ENCODE assay signal across 12 mouse cellular contexts in the genomic region with DNA sequence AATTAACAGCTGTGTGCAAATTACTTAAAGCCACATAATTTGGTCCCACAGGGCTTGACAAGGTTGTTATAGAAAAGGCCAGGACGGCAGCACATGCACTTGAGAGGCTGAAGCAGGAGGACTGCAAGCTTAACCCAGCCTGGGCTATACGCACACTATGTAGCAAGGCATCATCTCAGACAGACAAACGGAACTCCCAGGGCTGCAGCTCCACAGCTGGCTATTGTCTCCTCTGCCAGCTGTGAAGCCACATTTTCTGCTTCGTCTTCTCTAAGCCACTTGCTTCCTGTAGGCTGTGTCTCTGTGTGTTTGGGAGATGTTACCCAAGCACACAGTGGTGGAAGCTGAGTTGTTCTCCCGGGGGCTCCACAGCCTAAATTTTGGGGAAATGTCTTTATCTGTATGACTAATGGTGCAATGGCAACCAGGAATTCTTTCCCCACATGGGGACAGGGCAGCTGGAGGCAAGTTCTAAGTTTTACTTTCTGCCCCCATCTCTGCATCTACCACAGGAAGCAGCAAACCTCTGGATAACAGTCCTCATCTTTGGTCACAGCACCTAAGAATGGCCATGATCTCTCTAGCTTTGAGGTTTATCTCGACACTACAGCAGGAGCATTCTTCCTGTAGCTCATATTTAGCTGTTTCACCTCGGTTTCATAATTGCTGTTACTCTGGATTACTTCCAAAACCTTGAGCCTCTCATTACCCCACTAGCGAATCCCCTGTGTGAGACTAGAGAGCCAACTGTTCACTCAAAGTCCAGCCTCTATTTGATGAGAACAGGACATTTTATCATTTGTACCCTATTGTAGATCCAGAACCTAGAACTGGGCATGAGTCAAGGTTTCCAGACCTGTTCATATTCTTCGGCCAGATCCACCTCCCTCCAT. TPM values are rescaled to one million over a fixed set of nuclear protein-coding genes. Genes with fewer than 3 reads are reported as not detected.
A peak's percentile ranks its signal among the peaks of the same experiment; 100 is the strongest.
DNase-seq lines count a peak whose midpoint lies in the region; ATAC-seq and TF ChIP-seq lines count a peak whose summit lies in the region.
"Had no signal": no experiment of that assay in that cellular context is flagged by ENCODE, and none has a peak within 500 bp of the region (broad histone marks: within the 10 kb centered on the region; RNA-seq: fewer than 3 reads in every experiment).

No protein-coding gene starts in this region.

- ATAC-seq in liver, embryonic 13.5 days (ENCODE audit: low read depth) = peak; percentile 79
- ATAC-seq in neural tube, embryonic 15.5 days (ENCODE audit: low FRiP score) = no peak
- no peak for ATAC-seq in intestine, postnatal 0 days
- ATAC-seq: CD4-positive, CD25-positive, alpha-beta regulatory T cell, adult 4 months; intestine, embryonic 16.5 days had no signal

- peaks cover 17% of the 10 kb centered on the region for H3K27me3 ChIP-seq in liver, embryonic 13.5 days
- no peaks in the 10 kb centered on the region for H3K27me3 ChIP-seq in neural tube, embryonic 15.5 days (replicated peaks)
- no peaks in the 10 kb centered on the region for H3K27me3 ChIP-seq in intestine, postnatal 0 days (replicated peaks; ENCODE audit: control insufficient read depth, insufficient read depth, low read length)

- no peak for TF ChIP-seq CTCF in intestine, postnatal 0 days (IDR thresholded peaks at IDR 0.05; ENCODE audit: low read depth)

- peak; percentile 90 for DNase-seq in heart, adult 11 months
- no peak for DNase-seq in heart, adult 9 months (ENCODE audit: low spot score in 2 of 2)
- DNase-seq in MEL-GATA-1-ER (ENCODE audit: extremely low read depth, low read depth) = peak; percentile 98
- peak; percentile 15 for DNase-seq in liver, embryonic 13.5 days
- DNase-seq in ovary, postnatal 36 days (ENCODE audit: low spot score) = no peak
- no peak for DNase-seq in frontal cortex, postnatal 10 days (ENCODE audit: low spot score in 2 of 2)
- DNase-seq: right cerebral cortex, adult 18-20 months had no signal

- peak overlapping the region; percentile 52 for H3K9ac ChIP-seq in liver, embryonic 13.5 days
- no peak overlapping the region for H3K9ac ChIP-seq in neural tube, embryonic 15.5 days (replicated peaks)
- no peak overlapping the region for H3K9ac ChIP-seq in intestine, postnatal 0 days (ENCODE audit: low read depth, low read length)

- peaks cover 72% of the 10 kb centered on the region for H3K4me1 ChIP-seq in liver, embryonic 13.5 days (replicated peaks)
- H3K4me1 ChIP-seq in neural tube, embryonic 15.5 days = peaks cover 60% of the 10 kb centered on the region
- H3K4me1 ChIP-seq in intestine, postnatal 0 days (replicated peaks; ENCODE audit: control insufficient read depth, insufficient read depth, low read length) = peaks cover 12% of the 10 kb centered on the region

- H3K4me2 ChIP-seq in liver, embryonic 13.5 days = peak overlapping the region; percentile 56
- H3K4me2 ChIP-seq in neural tube, embryonic 15.5 days = peak overlapping the region; percentile 92
- no peak overlapping the region for H3K4me2 ChIP-seq in intestine, postnatal 0 days (replicated peaks; ENCODE audit: low read depth)

- H3K9me3 ChIP-seq in liver, embryonic 13.5 days (replicated peaks) = no peaks in the 10 kb centered on the region
- H3K9me3 ChIP-seq in neural tube, embryonic 15.5 days (replicated peaks) = no peaks in the 10 kb centered on the region
- H3K9me3 ChIP-seq in intestine, postnatal 0 days (ENCODE audit: control insufficient read depth) = no peaks in the 10 kb centered on the region
- H3K9me3 ChIP-seq: heart, embryonic 10.5 days had no signal

- WGBS in liver, embryonic 13.5 days (ENCODE audit: insufficient replicate concordance) = 17% methylated on average over 9 of the region's 9 CpGs
- WGBS in neural tube, embryonic 15.5 days = 69% methylated on average over 9 of the region's 9 CpGs
- WGBS in intestine, postnatal 0 days = 71% methylated on average over 9 of the region's 9 CpGs

- H3K36me3 ChIP-seq in liver, embryonic 13.5 days = no peaks in the 10 kb centered on the region; the same call in 1 of the 2 replicates
- no peaks in the 10 kb centered on the region for H3K36me3 ChIP-seq in neural tube, embryonic 15.5 days
- 0 out of 2 replicates have a peak, but pooled peaks cover 6% of the 10 kb centered on the region for H3K36me3 ChIP-seq in intestine, postnatal 0 days (ENCODE audit: control insufficient read depth, insufficient read depth)
- H3K36me3 ChIP-seq: heart, embryonic 10.5 days had no signal

- H3K27ac ChIP-seq in liver, embryonic 13.5 days = peak overlapping the region; percentile 77
- H3K27ac ChIP-seq in neural tube, embryonic 15.5 days (replicated peaks) = no peak overlapping the region
- no peak overlapping the region for H3K27ac ChIP-seq in intestine, postnatal 0 days (ENCODE audit: low read depth, low read length)
- H3K27ac ChIP-seq: heart, embryonic 10.5 days had no signal

- H3K4me3 ChIP-seq in liver, embryonic 13.5 days (replicated peaks) = peak overlapping the region; percentile 23
- no peak overlapping the region for H3K4me3 ChIP-seq in neural tube, embryonic 15.5 days (replicated peaks)
- no peak overlapping the region for H3K4me3 ChIP-seq in intestine, postnatal 0 days (ENCODE audit: low read depth, low read length)
- H3K4me3 ChIP-seq: heart, embryonic 10.5 days had no signal

RNA-seq across cellular contexts. Expression of gene Adcy9, which starts 6.1 kb away (rescaled TPM):
- polyA plus RNA-seq in liver, embryonic 13.5 days (2015; fragmentation: Nextera tagmentation; extraction: Ambion mirVana) = 0.63 and 0.66 TPM in 2 replicates
- polyA plus RNA-seq in neural tube, embryonic 15.5 days (2015; fragmentation: Nextera tagmentation; extraction: Ambion mirVana) = 4.0 and 5.0 TPM in 2 replicates
- polyA plus RNA-seq in intestine, postnatal 0 days (2015; fragmentation: Nextera tagmentation; extraction: Ambion mirVana) = 1.5 and 2.1 TPM in 2 replicates

Comparison
In these comparisons a context has a peak if more than half of its experiments do, and no peak if none do; other contexts are left out.
1. DNase-seq: peak in heart, adult 11 months (single experiment), MEL-GATA-1-ER (single experiment) and liver, embryonic 13.5 days (single experiment); none in heart, adult 9 months (0 of 2), ovary, postnatal 36 days (single experiment) and frontal cortex, postnatal 10 days (0 of 2).